Mouse (Mus musculus): ENCODE measurements at regions not wholly inside any gene's neighbourhood (a gene's known extent, or its start where the extent isn't known, plus 50 kb on each side); places are given as distances from the start of the nearest gene placed in this dataset.

DNA sequence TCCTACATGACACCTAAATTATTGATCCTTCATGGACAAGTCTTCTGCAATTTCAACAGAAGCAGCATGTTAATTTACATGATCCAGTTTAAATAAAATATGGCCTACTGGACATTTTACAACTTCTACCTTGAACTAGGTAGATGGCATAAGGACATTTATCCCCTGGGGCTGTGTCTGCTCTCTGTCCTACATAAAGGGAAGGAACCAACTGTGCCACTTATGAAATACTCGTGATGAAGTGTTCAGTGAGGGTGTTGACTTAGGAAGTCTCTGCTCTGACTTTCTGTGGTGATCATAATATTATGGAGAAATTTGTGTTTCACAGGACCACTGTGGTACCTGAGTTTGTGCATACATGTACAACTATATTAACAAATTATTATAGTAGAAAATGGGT, 60.9 kb upstream of the Mbnl1 start:
- no peak for DNase-seq (ENCODE audit: low spot score in 2 of 2)

- no peak for DNase-seq (ENCODE audit: low spot score in 2 of 2)
These were observed 60.4 kb upstream of the Mbnl1 start for GRCm38 (mm10) chr3:60412206-60412605.

- no peak for DNase-seq (ENCODE audit: low spot score in 2 of 2)
These were observed 58.9 kb upstream of the Mbnl1 start for GRCm38 (mm10) chr3:60413749-60414148.

DNA sequence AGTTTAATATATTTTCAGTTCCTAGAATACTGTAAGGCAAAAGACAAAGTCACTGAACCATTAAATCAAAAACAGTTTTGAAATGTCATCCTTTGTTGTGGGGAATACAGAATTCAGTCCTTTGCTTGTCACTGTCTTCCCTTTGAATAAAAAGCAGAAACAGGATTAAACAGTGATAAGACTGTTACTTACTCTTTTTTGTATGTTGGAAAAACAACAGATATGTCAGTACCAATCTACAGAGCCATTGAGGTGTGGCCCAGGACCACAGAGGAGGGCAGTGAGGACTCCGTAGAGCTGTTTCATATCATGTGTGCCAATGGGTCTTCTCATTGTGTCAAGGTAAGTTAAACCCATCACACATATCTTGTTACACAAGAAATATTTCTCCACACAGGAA, 55.6 kb upstream of the Mbnl1 start:
- no peak for DNase-seq (ENCODE audit: low spot score in 2 of 2)

DNA sequence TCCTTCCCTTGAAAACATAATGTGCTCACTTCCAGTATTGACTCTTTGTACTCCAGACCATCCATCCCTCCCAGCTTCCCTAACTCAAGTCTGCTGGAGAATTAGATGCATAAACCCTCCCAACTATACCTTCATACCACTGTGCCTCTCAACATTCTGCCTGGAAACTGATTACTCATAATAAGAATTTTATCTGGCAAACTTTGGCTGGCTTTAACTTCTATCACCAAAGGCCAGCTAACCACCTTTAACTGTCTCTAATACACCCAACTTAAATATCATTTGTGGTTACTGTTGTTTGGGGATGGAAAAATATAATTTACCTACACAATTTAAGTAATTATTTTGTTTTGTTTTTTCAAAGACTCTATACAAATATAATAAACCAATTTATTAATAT, 54.0 kb upstream of the Mbnl1 start:
- DNase-seq (ENCODE audit: low spot score in 2 of 2), result no peak

- DNase-seq (ENCODE audit: low spot score in 2 of 2), result no peak
These were observed 53.4 kb upstream of the Mbnl1 start for GRCm38 (mm10) chr3:60419216-60419615.
